Comparison of ENCODE assay signal across 10 mouse cellular contexts in the genomic region with DNA sequence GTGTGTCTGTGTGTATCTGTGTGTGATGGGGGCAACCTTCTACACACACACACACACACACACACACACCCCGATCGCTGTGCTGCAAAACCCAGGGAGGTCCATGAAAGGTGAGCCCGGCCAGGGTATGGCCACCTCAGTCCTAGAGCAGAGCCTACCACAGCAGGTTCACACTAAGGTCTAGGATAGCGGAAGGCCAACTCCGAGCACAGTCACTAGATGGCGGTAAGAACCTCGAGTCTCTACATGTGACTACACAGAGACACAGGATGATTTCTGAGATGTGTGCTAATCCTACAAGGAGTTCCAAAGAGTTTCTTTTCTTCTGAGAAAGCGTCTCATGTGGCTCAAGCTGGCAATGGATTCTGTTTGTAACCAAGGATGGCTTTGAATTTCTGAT. TPM values are rescaled to one million over a fixed set of nuclear protein-coding genes. Genes with fewer than 3 reads are reported as not detected.
DNase-seq lines count a peak whose midpoint lies in the region; ATAC-seq lines count a peak whose summit lies in the region.
"Had no signal": no experiment of that assay in that cellular context is flagged by ENCODE, and none has a peak within 500 bp of the region (broad histone marks: within the 10 kb centered on the region; RNA-seq: fewer than 3 reads in every experiment).

No protein-coding gene starts in this region.

- no peaks in the 10 kb centered on the region for H3K9me3 ChIP-seq in midbrain, embryonic 11.5 days (ENCODE audit: control insufficient read depth, low read length)
- H3K9me3 ChIP-seq in midbrain, embryonic 15.5 days, result no peaks in the 10 kb centered on the region
- no peaks in the 10 kb centered on the region for H3K9me3 ChIP-seq in liver, embryonic 13.5 days (replicated peaks)

- peak; percentile 89 for DNase-seq in midbrain, embryonic 11.5 days (ENCODE audit: low spot score, missing footprints)
- DNase-seq in NIH3T3 (ENCODE audit: low read depth), result peak; percentile 83
- peak; percentile 75 to 80 for DNase-seq in cerebellum, postnatal 14 days
- peak; percentile 54 to 70 for DNase-seq in heart, postnatal 14 days
- peak; percentile 45 for DNase-seq in liver, embryonic 13.5 days
- DNase-seq in frontal cortex, postnatal 25 days (ENCODE audit: low spot score in 2 of 2), result no peak

- H3K4me3 ChIP-seq in midbrain, embryonic 11.5 days (ENCODE audit: low read depth, low read length), result no peak overlapping the region
- H3K4me3 ChIP-seq in midbrain, embryonic 15.5 days, result no peak overlapping the region
- H3K4me3 ChIP-seq in liver, embryonic 13.5 days (replicated peaks), result no peak overlapping the region
- H3K4me3 ChIP-seq: myocyte had no signal

- H3K4me2 ChIP-seq in midbrain, embryonic 11.5 days, result no peak overlapping the region
- H3K4me2 ChIP-seq in midbrain, embryonic 15.5 days, result no peak overlapping the region
- H3K4me2 ChIP-seq in liver, embryonic 13.5 days, result no peak overlapping the region

- H3K36me3 ChIP-seq in midbrain, embryonic 11.5 days (ENCODE audit: control insufficient read depth, insufficient read depth, low read length), result no peaks in the 10 kb centered on the region
- H3K36me3 ChIP-seq in midbrain, embryonic 15.5 days (replicated peaks), result no peaks in the 10 kb centered on the region
- H3K36me3 ChIP-seq in liver, embryonic 13.5 days, result no peaks in the 10 kb centered on the region

- ATAC-seq in midbrain, embryonic 11.5 days (ENCODE audit: low FRiP score), result 0 out of 2 replicates have a peak, but pooled peaks have one; percentile 48
- ATAC-seq in midbrain, embryonic 15.5 days (replicated peaks), result no peak
- ATAC-seq in liver, embryonic 13.5 days (ENCODE audit: low read depth), result peak; percentile 59
- ATAC-seq in neutrophil, adult 5-6 weeks (ENCODE audit: extremely low read depth, insufficient number of reproducible peaks, low FRiP score, poor library complexity, severe bottlenecking), result peak; percentile 57; the same call in 1 of the 2 replicates

- intact Hi-C loops in heart, postnatal 14 days (cut with DNase I), result loop anchor here (10.0 kb wide), 1 partner anchor 203 kb away; the partner anchor contains the start of gene Jph3

- H3K27me3 ChIP-seq in midbrain, embryonic 11.5 days (ENCODE audit: control insufficient read depth, insufficient read depth, low read length), result no peaks in the 10 kb centered on the region
- no peaks in the 10 kb centered on the region for H3K27me3 ChIP-seq in midbrain, embryonic 15.5 days (replicated peaks)
- 0 out of 2 replicates have a peak, but pooled peaks cover 4% of the 10 kb centered on the region for H3K27me3 ChIP-seq in liver, embryonic 13.5 days

- H3K9ac ChIP-seq in midbrain, embryonic 11.5 days (ENCODE audit: low read length), result no peak overlapping the region
- H3K9ac ChIP-seq in midbrain, embryonic 15.5 days, result no peak overlapping the region
- no peak overlapping the region for H3K9ac ChIP-seq in liver, embryonic 13.5 days

- 49% methylated on average over 8 of the region's 8 CpGs for WGBS in midbrain, embryonic 11.5 days
- WGBS in midbrain, embryonic 15.5 days, result 49% methylated on average over 8 of the region's 8 CpGs
- WGBS in liver, embryonic 13.5 days (ENCODE audit: insufficient replicate concordance), result 26% methylated on average over 8 of the region's 8 CpGs

- H3K27ac ChIP-seq in midbrain, embryonic 11.5 days (ENCODE audit: low read depth, low read length), result no peak overlapping the region
- no peak overlapping the region for H3K27ac ChIP-seq in midbrain, embryonic 15.5 days
- no peak overlapping the region for H3K27ac ChIP-seq in liver, embryonic 13.5 days

- no peaks in the 10 kb centered on the region for H3K4me1 ChIP-seq in midbrain, embryonic 11.5 days (ENCODE audit: control insufficient read depth, insufficient read depth, low read length)
- 0 out of 2 replicates have a peak, but pooled peaks cover 3% of the 10 kb centered on the region for H3K4me1 ChIP-seq in midbrain, embryonic 15.5 days
- H3K4me1 ChIP-seq in liver, embryonic 13.5 days (replicated peaks), result no peaks in the 10 kb centered on the region; the same call in 1 of the 2 replicates

RNA-seq across cellular contexts. Expression of gene Car5a, which starts 17.4 kb away (rescaled TPM):
- 0.14 TPM in 1 of 2 replicates, not detected in the other for polyA plus RNA-seq in midbrain, embryonic 11.5 days (2014; fragmentation: Nextera tagmentation; extraction: Ambion mirVana)
- polyA plus RNA-seq in midbrain, embryonic 15.5 days (2015; fragmentation: Nextera tagmentation; extraction: Ambion mirVana), result 0.36 and 0.41 TPM in 2 replicates
- total RNA-seq in heart, postnatal 14 days (2021), result not detected
- 0.88 and 1.1 TPM in 2 replicates for polyA plus RNA-seq in liver, embryonic 13.5 days (2015; fragmentation: Nextera tagmentation; extraction: Ambion mirVana)
- not detected in 2 replicates for total RNA-seq in neutrophil, adult 5-6 weeks (2017)
- total RNA-seq: gastrocnemius, adult 8-10 months had no signal
- polyA plus RNA-seq: myocyte had no signal

RNA-seq across cellular contexts. Expression of gene Slc7a5, which starts 19.8 kb away (rescaled TPM):
- 34.9 and 36.5 TPM in 2 replicates for polyA plus RNA-seq in midbrain, embryonic 11.5 days (2014; fragmentation: Nextera tagmentation; extraction: Ambion mirVana)
- 55.5 and 58.3 TPM in 2 replicates for polyA plus RNA-seq in midbrain, embryonic 15.5 days (2015; fragmentation: Nextera tagmentation; extraction: Ambion mirVana)
- total RNA-seq in heart, postnatal 14 days (2021), result 1 to 10 TPM; 6.7 to 7.0 TPM
- polyA plus RNA-seq in liver, embryonic 13.5 days (2015; fragmentation: Nextera tagmentation; extraction: Ambion mirVana), result 32.2 and 37.5 TPM in 2 replicates
- 4.5 and 4.9 TPM in 2 replicates for total RNA-seq in neutrophil, adult 5-6 weeks (2017)

RNA-seq across cellular contexts. Expression of gene Banp, which starts 22.2 kb away (rescaled TPM):
- polyA plus RNA-seq in midbrain, embryonic 11.5 days (2014; fragmentation: Nextera tagmentation; extraction: Ambion mirVana), result 48.8 and 53.4 TPM in 2 replicates
- 54.6 and 61.9 TPM in 2 replicates for polyA plus RNA-seq in midbrain, embryonic 15.5 days (2015; fragmentation: Nextera tagmentation; extraction: Ambion mirVana)
- 10 to 100 TPM; 16.0 to 24.5 TPM for total RNA-seq in heart, postnatal 14 days (2021)
- polyA plus RNA-seq in liver, embryonic 13.5 days (2015; fragmentation: Nextera tagmentation; extraction: Ambion mirVana), result 14.5 and 18.1 TPM in 2 replicates
- total RNA-seq in neutrophil, adult 5-6 weeks (2017), result 46.5 and 88.3 TPM in 2 replicates

Comparison
In these comparisons a context has a peak if more than half of its experiments do, and no peak if none do; other contexts are left out.
1. DNase-seq: peak in midbrain, embryonic 11.5 days (single experiment), NIH3T3 (single experiment), cerebellum, postnatal 14 days (2 of 2), heart, postnatal 14 days (2 of 2) and liver, embryonic 13.5 days (single experiment); none in frontal cortex, postnatal 25 days (0 of 2).